Mouse (Mus musculus): ENCODE measurements around the gene Bex4.

GRCm38 (mm10) chrX:136104046-136104723 lies 34.6 kb upstream of the Bex4 start:
- TF ChIP-seq CTCF (IDR thresholded peaks at IDR 0.05; ENCODE audit: extremely low read depth, insufficient read depth, insufficient read length, insufficient replicate concordance), result no peak
- no peak for TF ChIP-seq POLR2A (IDR thresholded peaks at IDR 0.05; ENCODE audit: low read depth, low read length)
